Mouse (Mus musculus) embryonic fibroblast, embryonic 13.5 days (primary cell): ENCODE measurements around the gene Tmub1. TPM values are rescaled to one million over a fixed set of nuclear protein-coding genes. Genes with fewer than 3 reads are reported as not detected.

ENCODE experiments used
- H3K27ac ChIP-seq: 2 replicates; pipeline ENCODE4 v1.5.1; 2012; ENCODE audit warnings: low read length, control low read depth, inconsistent platforms; ENCODE audit not compliant: insufficient read depth
- H3K4me1 ChIP-seq: 2 replicates; pipeline ENCODE4 v1.6.1; 2011; ENCODE audit warnings: low read length; ENCODE audit not compliant: control insufficient read depth, insufficient read depth
- H3K4me3 ChIP-seq: 2 replicates; pipeline ENCODE4 v1.5.1; 2011; ENCODE audit warnings: mild to moderate bottlenecking, control low read depth, low read length; ENCODE audit not compliant: insufficient read depth
- CTCF ChIP-seq: IDR thresholded peaks from 2 replicates; pipeline ENCODE4 v1.5.1; 2011; ENCODE audit warnings: mild to moderate bottlenecking, control low read depth, low read length, moderate library complexity, borderline replicate concordance; ENCODE audit not compliant: insufficient read depth
- POLR2A ChIP-seq: IDR thresholded peaks from 2 replicates; pipeline ENCODE4 v1.6.1; 2011; ENCODE audit warnings: low read depth, mild to moderate bottlenecking, control low read depth, low read length, moderate library complexity
- polyA plus RNA-seq: library from polyadenylated mRNA; stranded (reverse); fragments of >200 nt; gene quantifications from 2 replicates; pipeline ENCODE4 v1.2.4, GENCODE M21; 2011; ENCODE audit warnings: low read depth; ENCODE audit not compliant: missing spikeins, insufficient read length

Tmub1 gene
- polyA plus RNA-seq, 1 experiment: 9.8 TPM

DNA sequence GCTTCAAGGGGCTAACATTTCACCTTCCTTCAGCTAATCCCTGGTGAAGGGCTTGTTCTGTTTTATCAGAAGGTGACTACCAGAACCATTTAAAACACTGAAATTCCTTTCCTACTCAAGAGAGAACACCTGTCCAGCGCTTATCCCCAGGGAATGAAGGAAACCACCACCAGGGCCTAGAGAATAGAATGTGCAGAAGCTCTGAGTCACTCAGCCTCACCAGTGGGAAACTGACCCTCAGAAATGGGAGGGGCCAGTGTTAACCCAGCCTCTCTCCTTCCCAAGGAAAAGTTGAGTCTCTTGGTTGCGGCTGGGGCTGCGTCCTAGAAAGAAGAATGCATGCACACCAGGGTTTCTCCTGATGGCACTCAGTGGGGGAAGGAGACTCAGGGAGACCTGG is 7.4 kb upstream of the Tmub1 start:
- H3K27ac ChIP-seq: no peak overlapping the region
- peaks cover 11% of the 10 kb centered on the region for H3K4me1 ChIP-seq
- no peak overlapping the region for H3K4me3 ChIP-seq
- no peak for TF ChIP-seq CTCF
- no peak for TF ChIP-seq POLR2A

- H3K27ac ChIP-seq: no peak overlapping the region
- H3K4me1 ChIP-seq: peaks cover 11% of the 10 kb centered on the region
- TF ChIP-seq CTCF (no peak), POLR2A (no peak)
These were observed 6.3 kb upstream of the Tmub1 start for GRCm38 (mm10) chr5:24453985-24454303.

DNA sequence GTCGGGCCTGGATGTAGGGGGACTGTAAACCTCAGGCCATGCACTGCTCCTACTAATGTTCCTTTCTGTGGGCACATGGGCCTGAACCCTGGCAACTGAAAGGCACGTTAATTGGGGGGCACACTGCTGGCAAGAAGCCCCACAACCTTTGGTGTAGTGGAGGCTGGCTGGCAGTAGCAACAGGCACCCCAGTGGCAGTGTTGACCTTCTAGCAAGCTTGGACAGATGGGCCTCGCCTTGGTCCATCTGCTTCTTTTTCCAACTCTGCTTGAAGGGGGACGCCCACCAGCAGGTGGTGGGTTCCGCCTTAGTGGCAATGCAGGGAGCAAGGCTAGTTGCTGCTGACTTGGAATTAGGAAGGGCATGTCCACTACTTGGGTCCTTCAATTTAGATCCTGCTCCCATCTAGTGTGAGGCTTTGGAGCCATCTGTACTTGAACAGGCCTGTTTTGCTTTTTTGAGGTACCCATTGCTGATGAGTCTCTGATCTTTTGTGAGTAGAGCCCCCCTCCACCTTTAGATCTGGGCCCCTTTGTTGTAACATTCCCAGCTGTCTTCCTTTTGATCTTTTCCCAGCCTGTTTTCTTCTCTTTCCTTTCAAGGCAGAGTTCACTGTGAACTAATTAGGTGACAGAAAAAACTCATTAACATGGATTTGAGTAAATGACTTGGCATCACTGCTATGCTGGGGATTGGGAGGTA is 5.8 kb upstream of the Tmub1 start:
- H3K4me3 ChIP-seq: peak overlapping the region; percentile 62
- TF ChIP-seq POLR2A: no peak
- no peak overlapping the region for H3K27ac ChIP-seq
- H3K4me1 ChIP-seq: peaks cover 11% of the 10 kb centered on the region

More at GRCm38 (mm10) chr5:24453985-24454303, 6.3 kb upstream of the Tmub1 start:
- H3K4me3 ChIP-seq: peak overlapping the region; percentile 62

DNA sequence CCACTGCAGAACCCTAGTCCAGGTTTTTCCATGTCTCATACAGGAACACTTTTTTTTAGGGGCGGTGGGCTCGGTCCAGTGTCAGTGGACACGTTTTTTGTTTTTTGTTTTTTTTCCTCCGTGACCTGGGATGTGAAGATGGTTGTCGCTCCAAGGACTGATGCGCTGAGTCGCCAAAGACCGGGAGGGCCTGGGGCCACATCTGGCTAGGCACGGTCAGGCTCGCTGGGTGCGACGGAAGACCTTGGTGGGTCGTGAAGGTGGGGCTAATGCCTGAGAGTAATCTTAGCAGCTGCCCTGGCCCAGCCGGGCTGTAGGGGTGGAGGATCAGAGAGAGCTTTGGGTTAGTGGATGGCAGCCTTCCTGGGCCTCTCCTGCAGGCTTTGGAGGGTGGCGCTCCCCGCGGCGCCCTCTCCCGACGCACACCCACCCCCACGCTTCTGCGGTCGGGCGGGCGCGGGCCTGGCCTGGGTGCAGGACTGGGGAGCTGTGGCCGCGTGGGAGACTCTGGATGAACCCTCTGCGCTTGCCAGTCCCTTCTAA is 5.1 kb upstream of the Tmub1 start:
- Histone ChIP-seq H3K4me3 (peak overlapping the region; percentile 62), H3K4me1 (peaks cover 11% of the 10 kb centered on the region), H3K27ac (peak overlapping the region; percentile 1; the same call in 1 of the 2 replicates)
- TF ChIP-seq POLR2A (no peak), CTCF (no peak)

DNA sequence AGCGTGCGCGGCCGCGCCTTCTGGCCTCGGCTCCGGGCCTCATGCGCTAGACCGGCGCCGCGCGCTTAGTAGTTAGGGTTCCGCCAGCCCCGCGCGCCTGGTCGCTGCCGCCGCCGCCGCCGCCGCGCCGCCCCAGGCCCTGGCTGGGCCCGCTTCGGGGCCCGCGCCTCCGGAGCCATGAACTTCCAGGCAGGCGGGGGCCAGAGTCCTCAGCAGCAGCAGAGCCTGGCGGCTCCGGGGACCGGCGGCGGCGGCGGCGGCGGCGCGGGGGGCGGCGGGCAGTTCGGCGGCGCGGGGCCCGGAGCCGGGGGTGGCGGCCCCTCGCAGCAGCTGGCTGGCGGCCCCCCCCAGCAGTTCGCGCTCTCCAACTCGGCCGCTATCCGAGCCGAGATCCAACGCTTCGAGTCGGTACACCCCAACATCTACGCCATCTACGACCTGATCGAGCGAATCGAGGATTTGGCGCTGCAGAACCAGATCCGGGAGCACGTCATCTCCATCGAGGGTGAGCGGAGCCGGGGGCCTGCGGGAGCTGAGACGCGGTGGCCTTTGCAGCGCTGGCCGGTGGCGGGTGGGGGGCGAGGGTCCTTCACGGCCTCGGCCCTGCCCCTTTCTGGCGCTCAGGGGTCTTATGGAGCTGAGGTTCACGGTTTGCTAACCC is 4.5 kb upstream of the Tmub1 start, which contains the start of gene Agap3:
Gene Agap3 (plus strand): TSS at position 148 of the 661 bp plus-strand sequence.
- Histone ChIP-seq H3K4me3 (peak within 1 kb of the TSS; percentile 62), H3K4me1 (peaks cover 11% of the 10 kb centered on the region), H3K27ac (peak within 1 kb of the TSS; percentile 48)
- TF ChIP-seq CTCF (no peak), POLR2A (no peak)

GRCm38 (mm10) chr5:24451264-24452029 is 3.8 kb upstream of the Tmub1 start:
- peak overlapping the region; percentile 35 for H3K4me3 ChIP-seq
- H3K27ac ChIP-seq: peak overlapping the region; percentile 48
- TF ChIP-seq CTCF (no peak), POLR2A (peak; percentile 83)
- H3K4me1 ChIP-seq: peaks cover 11% of the 10 kb centered on the region

DNA sequence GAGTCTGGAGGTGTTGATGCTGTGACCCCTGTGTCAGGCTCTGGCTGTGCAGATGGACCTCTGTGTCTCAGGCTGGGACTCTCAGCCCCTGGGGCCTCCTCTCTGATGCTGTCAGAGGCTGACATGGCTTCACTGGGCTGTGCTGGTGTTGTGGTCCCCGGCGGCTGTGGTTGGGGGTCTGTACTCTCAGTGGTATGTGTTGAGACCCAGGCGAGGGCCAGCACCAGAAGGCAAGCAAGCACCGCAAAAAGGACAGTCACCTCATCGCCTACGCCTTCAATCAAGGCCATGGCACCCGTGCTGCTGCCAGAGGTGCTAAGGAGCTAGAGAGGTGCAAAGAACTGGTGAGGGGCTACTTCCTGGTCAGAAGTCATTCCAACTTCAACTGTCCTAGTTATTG is 1.0 kb downstream of the Tmub1 start:
- Histone ChIP-seq H3K27ac (no peak overlapping the region), H3K4me1 (peaks cover 4% of the 10 kb centered on the region; the same call in 1 of the 2 replicates), H3K4me3 (no peak overlapping the region)
- no peak for TF ChIP-seq CTCF
- TF ChIP-seq POLR2A: no peak

GRCm38 (mm10) chr5:24445428-24446080 is 2.1 kb downstream of the Tmub1 start:
- H3K4me3 ChIP-seq: peak overlapping the region; percentile 40
- H3K4me1 ChIP-seq: peaks cover 4% of the 10 kb centered on the region; the same call in 1 of the 2 replicates
- H3K27ac ChIP-seq: peak overlapping the region; percentile 28; the same call in 1 of the 2 replicates
- TF ChIP-seq POLR2A (no peak), CTCF (no peak)
